Mouse (Mus musculus): ENCODE results near the gene Tapbp.

GRCm38 (mm10) chr17:33931947-33932346 is 16.2 kb downstream of the Tapbp start:
- no peak for TF ChIP-seq CTCF (IDR thresholded peaks at IDR 0.05; ENCODE audit: control insufficient read depth, insufficient read depth, insufficient replicate concordance, low read depth, low read length)
- TF ChIP-seq POLR2A (IDR thresholded peaks at IDR 0.05; ENCODE audit: control insufficient read depth, low read depth, low read length) = no peak
